Mouse (Mus musculus) mesoderm, embryonic 11.5 days (tissue): ENCODE data around the gene Tbata.

ENCODE experiments used
- DNase-seq: peaks from one replicate; pipeline ENCODE4 v3.0.0-alpha.2; 2012; ENCODE audit warnings: low read depth, low spot score

The Tbata gene

GRCm38 (mm10) chr10:61171654-61172053 is at the start of gene Tbata:
Gene Tbata (plus strand): TSS chr10:61171954.
- DNase-seq: no peak

GRCm38 (mm10) chr10:61123276-61123913 is 48.4 kb upstream of the Tbata start:
- no peak for DNase-seq

- DNase-seq: no peak
Measured at GRCm38 (mm10) chr10:61124462-61124861, 47.3 kb upstream of the Tbata start.

GRCm38 (mm10) chr10:61128701-61129365 is 42.9 kb upstream of the Tbata start:
- DNase-seq: no peak

- DNase-seq: no peak
Measured at GRCm38 (mm10) chr10:61130959-61131358, 40.8 kb upstream of the Tbata start.

- DNase-seq: no peak
Measured at GRCm38 (mm10) chr10:61134041-61134440, 37.7 kb upstream of the Tbata start.

GRCm38 (mm10) chr10:61135226-61135839 is 36.4 kb upstream of the Tbata start:
- no peak for DNase-seq

- no peak for DNase-seq
Measured at GRCm38 (mm10) chr10:61137567-61137966, 34.2 kb upstream of the Tbata start.

- no peak for DNase-seq
Measured at GRCm38 (mm10) chr10:61143343-61143742, 28.4 kb upstream of the Tbata start.

- DNase-seq: no peak
Measured at GRCm38 (mm10) chr10:61145766-61146118, 26.0 kb upstream of the Tbata start.

- peak; percentile 61 for DNase-seq
Measured at GRCm38 (mm10) chr10:61146119-61146806, 25.5 kb upstream of the Tbata start.

- peak; percentile 8 for DNase-seq
Measured at GRCm38 (mm10) chr10:61146807-61147156, 25.0 kb upstream of the Tbata start.

- peak; percentile 90 for DNase-seq
Measured at GRCm38 (mm10) chr10:61147157-61148040, 24.4 kb upstream of the Tbata start, which contains the start of gene Sgpl1. Gene Sgpl1 (minus strand): TSS chr10:61147703.

- DNase-seq: no peak
Measured at GRCm38 (mm10) chr10:61149476-61149875, 22.3 kb upstream of the Tbata start.

GRCm38 (mm10) chr10:61150616-61151015 is 21.1 kb upstream of the Tbata start:
- DNase-seq: peak; percentile 11

GRCm38 (mm10) chr10:61152131-61152530 is 19.6 kb upstream of the Tbata start:
- DNase-seq: no peak

- DNase-seq: no peak
Measured at GRCm38 (mm10) chr10:61155611-61156010, 16.1 kb upstream of the Tbata start.

- DNase-seq: no peak
Measured at GRCm38 (mm10) chr10:61156453-61156852, 15.3 kb upstream of the Tbata start.

GRCm38 (mm10) chr10:61158594-61158993 is 13.2 kb upstream of the Tbata start:
- DNase-seq: no peak

GRCm38 (mm10) chr10:61160089-61160488 is 11.7 kb upstream of the Tbata start:
- DNase-seq: no peak

GRCm38 (mm10) chr10:61160671-61161070 is 11.1 kb upstream of the Tbata start:
- DNase-seq: no peak
